Mouse (Mus musculus): ENCODE data around the gene Cck. TPM values are rescaled to one million over a fixed set of nuclear protein-coding genes. Genes with fewer than 3 reads are reported as not detected.
"Not testable (repeated sequence)": the region's sequence is repeated elsewhere in the genome, so short reads cannot be mapped to it uniquely, and the experiment has no call there.

Cck gene
- total RNA-seq, 1 experiment from 2014 or later = not detected

GRCm38 (mm10) chr9:121459950-121460349 lies 35.5 kb downstream of the Cck start:
- DNase-seq = no peak

- DNase-seq = peak; percentile 65
Observed at GRCm38 (mm10) chr9:121458466-121458865, 37.0 kb downstream of the Cck start.

- DNase-seq = no peak
Observed at GRCm38 (mm10) chr9:121456739-121457515, 38.6 kb downstream of the Cck start.

- no peak for DNase-seq
Observed at GRCm38 (mm10) chr9:121454891-121455290, 40.6 kb downstream of the Cck start.

GRCm38 (mm10) chr9:121452342-121452942 lies 43.1 kb downstream of the Cck start:
- not testable (repeated sequence) for DNase-seq

GRCm38 (mm10) chr9:121446431-121446831 lies 49.1 kb downstream of the Cck start:
- DNase-seq = no peak

GRCm38 (mm10) chr9:121445364-121445763 lies 50.1 kb downstream of the Cck start:
- DNase-seq = peak; percentile 66

GRCm38 (mm10) chr9:121444367-121444707 lies 51.2 kb downstream of the Cck start:
- no peak for DNase-seq

- peak; percentile 36 for DNase-seq
Observed at GRCm38 (mm10) chr9:121443696-121444366, 51.7 kb downstream of the Cck start.

GRCm38 (mm10) chr9:121442145-121442544 lies 53.3 kb downstream of the Cck start:
- no peak for DNase-seq

Other genes starting within 250 kb of the Cck start
- gene Ulk4, start 218.5 kb downstream of the Cck start, total RNA-seq (2021) = 1.8 and 2.2 TPM in 2 replicates
- 83.1 and 84.0 TPM in 2 replicates for gene Trak1, start 198.2 kb downstream of the Cck start, total RNA-seq (2021)
- not detected in 2 replicates for gene Lyzl4, start 146.4 kb upstream of the Cck start, total RNA-seq (2021)
- gene Vipr1, start 147.0 kb upstream of the Cck start, total RNA-seq (2021) = 2.7 and 3.7 TPM in 2 replicates
- 4.2 and 6.5 TPM in 2 replicates for gene Sec22c, start 209.8 kb upstream of the Cck start, total RNA-seq (2021)
- 48.4 and 54.4 TPM in 2 replicates for gene Ss18l2, start 214.6 kb upstream of the Cck start, total RNA-seq (2021)
- gene Nktr, start 223.5 kb upstream of the Cck start, total RNA-seq (2021) = 78.1 and 84.8 TPM in 2 replicates

Measured in adrenal gland, postnatal 14 days (tissue).